Mouse (Mus musculus): ENCODE data around the gene Ube3c.
"Not testable (repeated sequence)": the region's sequence is repeated elsewhere in the genome, so short reads cannot be mapped to it uniquely, and the experiment has no call there.

Ube3c gene

DNA sequence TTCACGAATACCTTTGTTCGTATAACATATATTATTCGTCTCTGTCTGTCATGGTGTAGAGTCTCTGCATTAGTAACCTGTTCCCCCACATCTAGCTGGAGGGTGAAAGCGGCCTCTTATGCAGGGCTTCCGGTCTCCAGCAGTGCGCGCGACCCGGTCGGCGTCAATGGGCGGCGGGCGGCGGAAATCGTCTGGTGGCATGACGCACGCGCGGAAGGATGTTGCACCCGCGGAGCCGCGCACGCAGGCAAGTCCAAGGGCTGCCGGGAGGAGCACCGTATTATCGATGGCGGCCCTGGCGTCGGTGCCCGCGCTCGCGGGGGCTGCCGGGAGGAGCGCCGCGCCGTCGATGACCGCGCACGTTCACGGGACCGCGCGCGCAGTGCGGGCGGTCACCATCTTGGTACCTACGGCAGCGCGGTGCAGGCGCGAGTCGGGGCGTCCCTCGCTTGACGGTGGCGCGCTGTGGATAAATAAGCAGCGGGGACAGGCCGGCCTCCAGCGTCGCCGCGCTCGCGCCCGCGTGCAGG lies at the start of gene Ube3c:
Gene Ube3c, plus strand, starts transcription at position 395 of the 530 bp plus-strand sequence.
- DNase-seq = peak; percentile 98

DNA sequence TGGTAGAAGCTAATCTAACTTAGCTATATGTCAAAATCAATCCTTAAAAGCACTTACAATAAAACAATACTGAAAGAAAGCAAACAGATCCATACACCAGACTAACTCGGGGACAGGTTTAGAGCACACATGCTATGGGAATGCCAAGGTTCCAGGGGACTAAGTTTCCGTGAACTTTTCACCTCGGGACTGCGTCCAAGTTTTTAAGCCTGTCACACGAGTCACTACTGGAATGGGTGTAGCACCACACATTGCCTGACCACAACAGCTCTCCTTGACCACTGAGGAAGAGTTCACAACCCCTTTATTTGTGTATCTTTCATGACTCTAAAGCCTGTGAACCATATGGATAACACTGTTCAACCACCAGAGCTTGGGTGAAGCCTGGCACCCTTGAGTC lies 8.9 kb upstream of the Ube3c start:
- no peak for DNase-seq

DNA sequence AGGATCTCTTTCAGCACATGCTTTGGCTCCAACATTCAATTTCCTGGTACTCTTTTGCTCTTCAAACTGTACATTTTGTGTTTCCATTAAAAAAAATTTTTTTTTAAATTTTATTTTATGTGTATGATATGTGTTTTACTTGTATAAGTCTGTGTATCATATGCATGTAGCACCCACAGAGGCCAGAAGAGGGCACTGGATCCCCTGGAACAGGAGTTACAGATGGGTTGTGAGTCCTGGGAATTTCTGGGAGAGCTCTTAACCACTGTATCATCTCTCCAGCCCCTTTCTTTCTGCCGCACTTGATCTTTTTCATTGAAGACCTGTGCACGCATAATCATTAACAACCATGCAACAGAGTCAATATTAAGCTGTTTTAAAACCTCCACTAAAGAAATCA lies 8.4 kb upstream of the Ube3c start:
- no peak for DNase-seq

DNA sequence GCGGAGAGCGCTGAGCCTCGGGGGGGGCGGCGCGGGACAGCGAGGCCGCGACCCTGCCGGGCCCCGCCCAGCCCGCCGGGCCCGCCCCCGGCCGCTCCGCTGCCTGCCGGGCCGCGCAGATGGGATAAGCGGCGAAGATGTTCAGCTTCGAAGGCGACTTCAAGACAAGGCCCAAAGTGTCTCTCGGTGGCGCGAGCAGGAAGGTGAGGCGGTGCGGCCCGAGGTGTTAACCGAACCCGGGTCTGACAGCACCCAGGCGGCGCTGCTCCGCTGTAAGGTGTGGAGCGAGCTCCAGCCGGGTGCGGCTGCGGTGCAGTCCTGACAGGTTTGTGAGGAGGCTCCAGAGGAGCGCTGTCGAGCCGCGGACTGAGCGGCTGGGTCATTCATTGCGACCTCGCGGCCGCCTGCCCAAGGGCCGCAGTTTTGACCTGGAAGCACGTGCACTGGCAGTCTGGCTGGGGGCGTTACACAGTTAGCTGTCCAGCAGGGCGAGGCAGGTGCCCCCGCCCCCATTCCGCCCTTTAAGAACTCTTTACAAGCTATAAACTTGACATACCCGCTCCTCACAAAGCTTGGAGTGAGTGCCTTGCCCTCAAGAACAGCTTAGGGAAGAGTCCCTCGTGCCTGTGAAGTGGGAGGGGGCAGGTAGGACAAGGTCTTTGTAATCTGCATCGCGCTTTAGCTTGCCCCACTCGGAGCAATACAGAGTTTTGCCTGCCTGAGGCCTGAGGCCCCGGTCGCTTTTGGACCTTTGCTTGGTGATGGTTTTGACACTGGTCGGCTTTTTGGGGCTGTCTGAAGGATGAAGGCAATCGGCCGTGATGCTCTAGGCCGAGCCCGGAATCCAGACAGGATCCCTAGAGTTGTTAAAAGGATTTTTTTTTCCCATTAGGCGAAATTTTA lies 587 bp downstream of the Ube3c start:
- DNase-seq = peak; percentile 67 to 69

DNA sequence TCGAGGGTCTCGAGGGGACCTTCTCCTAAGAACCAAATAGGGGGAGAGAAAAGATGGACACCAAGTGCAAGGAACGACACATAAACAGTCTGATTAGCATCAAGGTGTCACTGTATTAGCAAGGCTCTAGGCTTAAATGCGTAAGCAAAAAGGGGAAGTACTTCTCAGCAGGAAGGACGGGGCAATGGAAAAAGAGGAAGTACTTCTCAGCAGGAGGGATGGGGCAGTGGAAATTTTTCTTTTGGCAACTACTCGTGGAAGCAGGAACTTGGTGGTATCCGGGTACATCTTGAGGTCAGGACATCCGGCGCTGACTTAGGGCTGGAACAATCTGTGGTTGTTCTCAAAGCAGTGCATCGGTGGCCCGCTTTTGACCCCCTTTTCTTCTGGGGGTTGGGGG lies 5.2 kb downstream of the Ube3c start:
- DNase-seq = not testable (repeated sequence)

DNA sequence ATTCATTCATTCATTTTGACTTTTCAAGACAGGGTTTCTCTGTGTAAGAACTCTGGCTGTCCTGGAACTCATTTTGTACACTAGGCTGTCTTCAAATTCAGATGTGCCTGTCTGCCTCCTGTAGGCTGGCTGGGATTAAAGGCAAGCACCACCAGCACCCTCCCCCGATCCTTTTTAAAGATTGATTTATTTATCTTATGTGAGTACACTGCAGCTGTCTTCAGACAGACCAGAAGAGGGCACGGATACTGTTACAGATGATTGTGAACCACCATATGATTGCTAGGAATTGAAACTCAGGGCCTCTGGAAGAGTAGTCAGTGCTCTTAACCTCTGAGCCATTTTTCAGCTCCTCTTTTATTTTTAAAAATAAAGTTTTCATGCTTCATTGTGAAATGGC lies 6.0 kb downstream of the Ube3c start:
- no peak for DNase-seq

DNA sequence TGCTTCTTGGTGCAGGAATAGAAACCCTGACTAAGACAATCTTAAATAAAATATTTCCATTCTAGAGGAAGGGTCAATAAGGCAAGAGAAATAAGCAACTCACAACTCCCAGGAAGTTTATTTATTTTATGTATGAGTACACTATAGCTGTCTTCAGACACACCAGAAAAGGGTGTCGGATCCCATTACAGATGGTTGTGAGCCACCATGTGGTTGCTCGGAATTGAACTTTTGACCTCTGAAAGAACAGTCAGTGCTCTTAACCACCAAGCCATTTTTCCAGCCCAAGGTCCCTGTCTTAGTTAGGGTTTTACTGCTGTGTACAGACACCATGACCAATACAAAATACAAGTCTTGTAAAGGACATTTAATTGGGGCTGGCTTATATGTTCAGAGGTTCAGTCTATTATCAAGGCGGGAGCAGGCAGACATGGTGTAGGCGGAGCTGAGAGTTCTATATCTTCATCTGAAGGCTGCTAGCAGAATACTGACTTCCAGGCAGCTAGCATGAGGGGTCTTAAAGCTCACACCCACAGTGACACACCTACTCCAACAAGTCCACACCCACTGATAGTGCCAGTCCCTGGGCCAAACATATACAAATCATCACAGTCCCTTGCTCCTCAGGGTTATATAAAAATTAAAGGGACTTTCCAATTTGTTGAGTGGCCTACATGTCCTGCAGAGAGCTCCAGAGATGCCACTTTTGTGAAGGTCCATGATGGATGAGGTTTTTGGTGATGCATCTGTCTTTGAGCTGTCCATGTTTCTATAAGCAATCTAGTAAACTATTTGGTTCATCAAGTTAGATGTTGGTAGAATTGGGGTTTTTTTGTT lies 9.0 kb downstream of the Ube3c start:
- no peak for DNase-seq

DNA sequence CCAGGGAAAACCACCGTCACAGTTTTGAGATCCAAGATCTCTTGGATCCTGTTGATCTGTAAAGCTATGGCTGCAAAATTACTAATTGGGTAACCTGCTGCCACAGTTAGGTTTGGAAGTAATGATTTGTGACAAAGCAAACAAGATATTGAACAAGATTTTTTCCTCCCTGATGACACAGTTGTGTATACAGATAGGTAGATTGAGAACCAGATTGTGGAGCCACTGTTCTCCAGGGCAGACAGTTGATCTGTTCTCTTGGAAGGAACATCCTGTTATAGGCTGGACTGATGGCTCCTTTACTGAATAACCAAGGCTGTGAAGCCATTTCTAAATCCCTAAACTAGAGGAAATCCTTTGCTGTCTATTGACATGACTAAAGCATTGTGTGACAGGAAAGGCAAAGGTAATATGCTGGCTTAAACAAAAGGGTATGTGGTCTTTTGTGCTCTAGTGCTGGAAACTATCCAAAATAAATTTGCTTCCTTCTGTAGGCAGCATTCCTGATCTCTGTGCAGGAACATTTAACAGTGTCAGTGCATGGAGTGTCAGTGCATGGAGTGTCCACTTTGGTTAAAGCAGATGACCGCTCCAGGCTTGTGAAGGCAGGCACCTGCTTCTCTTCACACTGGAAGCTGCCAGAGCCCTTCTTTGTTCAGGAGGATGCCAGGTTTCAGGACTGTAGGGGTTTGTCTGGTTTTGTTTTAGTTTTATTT lies 15.0 kb downstream of the Ube3c start:
- no peak for DNase-seq

DNA sequence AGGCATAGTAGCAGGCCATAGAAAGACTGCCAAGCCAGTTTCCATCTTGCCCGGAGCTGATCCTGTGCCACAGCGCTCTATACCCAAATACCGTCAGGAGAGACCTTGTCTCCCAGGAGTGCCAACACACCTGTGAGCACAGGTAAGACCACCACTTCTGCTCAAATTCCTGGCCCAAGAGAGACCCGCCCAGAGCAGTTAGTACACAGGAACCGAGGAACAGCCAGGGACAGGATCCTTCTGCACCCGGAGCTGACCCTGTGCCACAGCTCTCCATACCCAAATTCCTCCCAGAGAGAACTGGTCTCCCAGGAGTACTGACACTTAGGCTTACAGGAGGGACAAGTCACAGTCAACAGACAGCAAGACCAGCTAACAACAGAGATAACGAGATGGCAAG lies 23.1 kb downstream of the Ube3c start:
- not testable (repeated sequence) for DNase-seq

DNA sequence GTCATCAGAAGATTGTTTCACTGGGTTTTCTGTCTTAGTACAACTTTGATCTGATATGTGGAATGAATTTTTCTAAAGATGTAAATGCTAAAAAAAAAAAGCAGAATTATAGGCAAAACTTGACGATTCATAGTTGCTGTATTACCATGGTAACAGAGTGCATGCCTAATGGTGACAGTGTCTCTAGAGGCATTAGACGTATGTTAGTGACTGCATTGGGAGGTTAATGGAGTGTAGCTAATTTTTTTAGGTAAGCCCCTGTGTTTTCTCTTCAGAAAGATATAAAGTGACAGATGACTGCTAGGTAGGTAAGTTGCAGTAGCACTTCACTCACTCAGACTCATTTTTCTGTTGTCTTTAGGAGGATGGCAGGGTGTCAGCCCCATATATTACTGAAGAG lies 37.5 kb downstream of the Ube3c start:
- no peak for DNase-seq

DNA sequence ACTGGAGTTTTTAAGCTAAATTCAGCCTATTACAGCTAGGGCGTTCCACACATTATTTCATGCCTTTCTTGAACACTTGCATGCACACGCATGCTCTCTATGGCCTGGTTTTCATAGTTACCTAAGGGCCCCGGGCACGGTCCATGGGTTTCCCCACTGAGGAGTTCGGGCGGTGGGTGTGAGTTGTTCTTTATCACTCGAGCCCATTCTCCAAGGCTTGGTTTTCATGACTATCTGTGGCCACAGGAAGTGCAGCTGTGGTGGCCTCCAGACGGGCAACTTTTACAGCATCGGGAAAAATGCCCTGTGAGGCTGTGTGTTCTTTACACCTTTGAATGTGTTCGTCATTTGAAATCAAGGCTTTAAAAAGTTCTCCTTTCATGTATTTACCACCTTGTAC lies 56.6 kb downstream of the Ube3c start:
- no peak for DNase-seq

DNA sequence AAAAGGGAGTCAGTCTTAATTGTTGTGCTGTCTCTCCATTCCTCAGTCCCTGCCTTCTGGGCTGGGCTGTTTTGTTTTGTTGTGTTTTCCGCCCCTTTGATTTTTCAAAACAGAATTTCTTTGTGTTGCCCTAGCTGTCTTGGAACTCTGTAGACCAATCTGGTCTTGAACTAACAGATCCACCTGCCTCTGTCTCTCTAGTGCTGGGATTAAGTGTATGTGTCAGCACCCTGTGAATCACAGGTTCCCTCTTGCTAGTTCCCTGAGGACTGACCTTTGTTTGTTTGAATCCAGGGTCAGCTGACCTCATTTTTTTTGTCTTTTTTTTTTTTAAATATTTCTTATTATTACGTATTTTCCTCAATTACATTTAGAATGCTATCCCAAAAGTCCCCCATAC lies 60.9 kb downstream of the Ube3c start:
- DNase-seq = no peak

DNA sequence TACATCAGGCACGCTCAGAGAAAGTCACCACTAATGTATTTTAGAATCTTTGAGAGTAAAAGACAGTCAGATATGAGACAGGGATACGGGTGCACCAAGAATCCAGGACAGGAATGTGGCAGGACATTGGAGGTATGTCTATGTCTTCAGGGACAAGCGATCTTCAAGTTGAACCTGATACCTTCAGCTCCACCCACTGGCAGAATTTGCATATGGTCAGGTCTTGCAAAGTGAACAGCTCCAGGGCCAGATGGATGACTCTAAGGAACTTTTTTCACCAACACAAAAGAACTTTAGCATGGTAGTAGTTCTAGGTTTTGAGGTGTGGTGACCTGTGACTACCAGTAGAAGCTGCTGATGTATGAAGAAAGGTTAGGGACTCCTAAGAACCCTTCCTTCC lies 62.7 kb downstream of the Ube3c start:
- no peak for DNase-seq

DNA sequence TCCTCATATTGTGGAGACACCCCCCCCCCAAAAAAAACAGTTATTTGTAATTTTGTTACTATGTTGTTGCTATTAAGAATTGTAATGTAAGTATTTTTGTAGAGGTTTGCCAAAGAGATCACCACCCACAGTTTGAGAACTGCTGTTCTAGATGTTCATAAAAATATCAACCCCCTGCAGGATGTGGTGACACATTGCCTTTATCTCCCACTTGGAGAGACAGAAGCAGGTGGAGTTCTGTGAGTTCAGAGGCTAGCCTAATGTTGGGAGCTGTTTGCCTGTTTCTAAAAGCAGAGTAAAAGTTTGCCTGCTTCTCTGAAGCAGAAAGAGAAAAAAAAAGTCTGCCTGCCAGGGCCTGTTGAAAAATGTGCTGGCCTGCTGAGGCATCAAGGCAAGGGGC lies 67.3 kb downstream of the Ube3c start:
- no peak for DNase-seq

DNA sequence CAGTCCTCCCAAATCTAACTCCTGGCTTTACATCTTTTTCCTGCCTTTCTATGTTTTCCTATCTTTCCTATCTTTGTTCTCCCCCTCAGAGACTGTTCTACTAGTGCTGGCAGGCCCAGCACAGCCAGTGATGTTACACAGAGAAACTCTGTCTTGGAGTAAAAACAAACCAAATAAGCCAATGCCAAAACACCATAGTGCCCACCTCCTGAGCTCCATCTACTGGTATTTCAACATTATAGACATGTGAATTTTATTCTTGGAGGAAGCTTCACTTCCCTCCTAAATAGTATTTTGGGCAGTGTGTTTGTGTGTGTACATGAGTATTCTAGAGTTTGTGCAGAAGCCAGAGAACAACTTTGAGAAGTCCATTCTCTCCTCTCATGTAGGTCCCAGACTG lies 67.8 kb downstream of the Ube3c start:
- DNase-seq = no peak

DNA sequence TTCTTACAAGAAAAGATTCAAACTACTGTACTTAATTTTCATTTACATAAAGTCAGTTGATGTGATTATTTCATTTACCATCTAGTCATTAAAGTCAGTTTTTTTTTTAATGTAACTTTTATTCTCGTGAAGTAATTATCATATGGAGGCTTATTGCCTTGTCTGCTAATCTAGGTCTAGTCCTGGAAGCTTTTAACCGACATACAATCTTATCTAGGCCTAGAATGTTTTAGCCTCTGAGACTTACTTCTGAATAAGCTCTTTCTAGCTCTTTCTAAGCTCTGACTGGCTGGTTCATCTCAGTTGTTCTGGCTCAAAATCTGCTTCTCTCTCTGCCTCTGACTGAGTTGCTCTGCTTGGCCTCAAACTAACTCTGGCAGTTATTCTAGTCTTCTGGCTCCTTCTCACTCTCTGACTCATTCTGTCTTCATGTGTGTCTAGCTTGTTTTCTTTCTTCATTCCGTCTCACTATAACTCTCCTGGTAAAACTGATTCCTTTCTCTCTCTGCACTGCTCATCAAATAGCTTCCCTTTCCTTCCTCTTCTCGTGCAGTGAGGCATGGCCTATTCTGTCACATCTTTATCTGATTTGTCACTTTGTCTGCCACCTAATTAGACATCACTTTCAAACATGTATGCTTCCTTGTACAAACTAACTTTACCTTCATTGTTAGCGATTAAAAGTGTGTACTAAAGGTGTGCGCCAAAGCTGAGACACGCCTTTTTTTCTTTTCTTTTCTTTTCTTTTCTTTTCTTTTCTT lies 72.3 kb downstream of the Ube3c start:
- DNase-seq = no peak

DNA sequence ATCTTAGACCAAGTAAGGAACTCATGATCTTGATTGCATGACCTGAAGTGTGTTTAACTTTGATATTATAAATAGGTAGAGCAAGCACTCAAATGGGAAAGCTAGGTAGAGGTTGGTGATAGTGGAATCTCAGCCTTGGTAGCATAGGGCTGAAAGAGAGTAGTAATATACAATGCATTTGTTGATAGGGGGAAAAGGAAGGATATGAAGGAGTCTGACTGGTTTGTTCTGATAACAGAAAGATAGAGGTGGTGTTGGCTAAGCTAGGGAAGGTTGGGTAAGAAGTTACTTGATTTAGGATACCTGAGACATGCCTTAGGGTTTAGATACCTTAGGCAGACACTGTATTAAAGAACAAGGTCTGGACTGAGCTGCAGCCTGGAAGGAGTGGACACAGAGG lies 82.7 kb downstream of the Ube3c start:
- DNase-seq = no peak

DNA sequence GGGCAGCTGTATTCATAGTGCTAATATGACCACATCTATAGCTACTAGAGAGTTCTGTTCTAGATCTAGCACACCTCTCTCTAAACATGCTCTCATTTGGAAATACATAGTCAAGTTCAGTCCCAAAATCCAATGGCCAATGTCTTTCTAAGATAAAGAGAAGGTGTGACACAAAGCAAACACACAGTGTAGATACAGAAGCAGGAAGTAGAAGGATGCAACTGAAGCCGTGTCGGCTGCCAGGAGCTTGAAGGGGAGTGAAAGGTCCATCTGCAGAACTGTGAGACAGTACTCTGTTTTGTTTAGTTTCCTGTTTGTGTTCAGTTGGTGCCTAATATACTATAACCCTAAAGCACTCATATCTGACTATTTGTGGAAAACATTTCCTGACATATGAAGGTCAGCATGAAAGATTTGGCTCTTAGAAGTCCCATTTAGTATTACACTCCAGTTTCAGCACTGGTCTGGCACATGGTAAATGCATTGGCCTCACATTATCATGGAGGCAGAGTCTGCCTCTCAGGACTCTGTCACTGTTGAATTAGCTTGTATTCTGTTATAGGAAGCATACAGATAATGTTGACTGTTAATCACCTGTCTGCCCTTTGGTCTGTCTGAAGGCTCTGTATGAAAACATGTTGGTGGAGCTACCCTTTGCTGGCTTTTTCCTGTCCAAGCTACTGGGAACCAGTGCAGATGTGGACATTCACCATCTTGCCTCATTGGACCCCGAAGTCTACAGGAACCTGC lies 88.7 kb downstream of the Ube3c start:
- DNase-seq = no peak

DNA sequence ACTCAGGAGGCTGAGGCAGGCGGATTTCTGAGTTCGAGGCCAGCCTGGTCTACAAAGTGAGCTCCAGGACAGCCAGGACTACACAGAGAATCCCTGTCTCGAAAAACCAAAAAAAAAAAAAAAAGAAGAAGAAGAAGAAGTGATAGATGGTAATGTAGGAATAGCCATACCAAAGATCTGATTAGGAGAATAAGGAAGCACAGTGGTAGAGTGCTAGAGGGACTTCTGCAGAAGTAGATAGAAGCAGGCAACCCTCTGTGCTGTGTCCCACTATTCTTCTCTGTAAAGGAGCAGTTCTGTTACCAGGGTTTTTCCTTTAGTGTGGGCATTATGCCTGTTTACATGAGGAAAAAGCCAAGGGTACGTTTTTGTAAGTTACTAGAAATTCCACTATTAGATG lies 92.2 kb downstream of the Ube3c start:
- DNase-seq = not testable (repeated sequence)

DNA sequence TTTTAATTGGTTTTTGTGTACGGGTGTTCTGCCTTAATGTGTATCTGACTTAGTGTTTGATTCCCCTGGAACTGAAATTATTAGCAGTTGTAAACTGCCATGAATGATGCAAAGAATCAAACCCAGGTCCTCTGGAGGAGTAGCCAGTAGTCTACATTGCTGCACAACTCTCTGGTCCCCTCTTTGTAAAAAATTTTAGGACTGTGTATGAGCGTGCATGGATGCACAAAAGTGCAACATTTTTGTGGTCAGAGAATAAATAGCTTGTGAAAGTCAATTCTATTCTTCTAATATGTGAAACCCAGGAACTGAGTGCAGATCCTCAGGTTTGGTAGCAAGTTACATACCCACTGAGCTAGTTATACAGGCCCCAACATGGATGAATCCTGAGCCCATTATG lies 96.3 kb downstream of the Ube3c start:
- DNase-seq = no peak

DNA sequence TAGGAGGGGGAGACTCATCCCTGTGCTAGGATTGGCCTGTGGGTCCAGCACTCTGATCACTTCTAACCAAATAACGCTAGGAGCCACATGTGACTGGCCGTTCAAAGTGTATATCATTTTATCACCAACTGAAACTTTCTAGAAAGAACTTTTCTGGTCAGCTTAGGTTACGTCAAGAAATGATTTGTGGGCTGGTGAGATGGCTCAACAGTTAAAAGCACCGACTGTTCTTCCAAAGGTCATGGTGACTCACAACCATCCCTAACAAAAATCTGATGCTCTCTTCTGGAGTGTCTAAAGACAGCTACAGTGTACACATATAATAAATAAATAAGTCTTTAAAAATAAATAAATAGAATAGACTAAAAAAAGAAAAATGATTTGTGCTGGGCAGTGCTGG lies 103.5 kb downstream of the Ube3c start:
- no peak for DNase-seq

DNA sequence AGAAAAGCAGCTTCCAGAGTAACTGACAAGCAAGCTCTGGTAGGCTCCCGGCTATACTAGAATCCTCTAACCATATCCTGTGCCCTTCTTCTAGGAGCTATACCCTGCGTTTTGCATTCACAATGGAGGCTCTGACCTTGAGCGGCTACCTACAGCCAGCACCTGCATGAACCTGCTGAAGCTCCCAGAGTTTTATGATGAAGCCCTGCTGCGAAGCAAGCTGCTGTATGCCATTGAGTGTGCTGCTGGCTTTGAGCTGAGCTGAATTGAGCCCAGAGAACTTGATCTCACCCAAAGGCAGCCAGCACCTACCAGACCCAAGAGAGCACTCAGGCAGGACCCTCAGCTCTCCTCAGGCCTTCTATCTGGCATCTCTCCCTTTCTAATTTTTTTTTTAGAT lies 105.3 kb downstream of the Ube3c start:
- DNase-seq = no peak
